Mouse (Mus musculus): ENCODE data around the gene Ubqln4. TPM values are rescaled to one million over a fixed set of nuclear protein-coding genes. Genes with fewer than 3 reads are reported as not detected.
"Not testable (repeated sequence)": the region's sequence is repeated elsewhere in the genome, so short reads cannot be mapped to it uniquely, and the experiment has no call there.

Ubqln4 gene
- polyA plus RNA-seq, 1 experiment from 2014 or later = 47.8 TPM

DNA sequence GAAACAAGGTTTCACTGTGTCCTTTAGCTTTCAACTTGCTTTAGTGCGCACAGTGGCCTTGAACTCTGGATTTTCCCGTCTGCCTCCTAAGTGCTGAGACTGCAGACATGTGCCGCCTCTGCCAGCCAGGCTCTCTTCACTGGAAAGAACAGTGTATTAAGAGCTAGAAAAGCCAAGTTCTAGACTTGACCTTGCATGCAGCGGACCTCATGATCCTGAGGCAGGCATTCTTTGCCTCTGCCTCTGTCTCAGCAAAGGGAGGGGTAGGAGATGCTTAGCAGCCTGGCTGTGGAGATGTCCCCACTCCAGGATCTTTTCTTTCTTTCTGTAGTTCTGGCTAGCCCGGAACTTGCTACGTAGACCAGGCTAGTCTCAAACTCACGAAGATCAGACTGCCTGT is 51.3 kb downstream of the Ubqln4 start:
- 92% methylated on average over 7 of the region's 7 CpGs for WGBS
- H3K36me3 ChIP-seq (ENCODE audit: control insufficient read depth, insufficient read depth, low read length) = no peaks in the 10 kb centered on the region
- no peak overlapping the region for H3K4me3 ChIP-seq (replicated peaks; ENCODE audit: low read depth, low read length)
- H3K9ac ChIP-seq (replicated peaks; ENCODE audit: low read length) = no peak overlapping the region
- peaks cover 3% of the 10 kb centered on the region; the same call in 1 of the 2 replicates for H3K4me1 ChIP-seq (ENCODE audit: control insufficient read depth, insufficient read depth, low read length)
- H3K9me3 ChIP-seq (ENCODE audit: control insufficient read depth, low read length) = no peaks in the 10 kb centered on the region
- ATAC-seq (ENCODE audit: low FRiP score, low TSS enrichment) (no peak), DNase-seq (no peak)
- no peak overlapping the region for H3K4me2 ChIP-seq (ENCODE audit: low read length)
- no peak overlapping the region for H3K27ac ChIP-seq (replicated peaks; ENCODE audit: low read depth, low read length)
- H3K27me3 ChIP-seq (ENCODE audit: control insufficient read depth, insufficient read depth, low read length) = no peaks in the 10 kb centered on the region

DNA sequence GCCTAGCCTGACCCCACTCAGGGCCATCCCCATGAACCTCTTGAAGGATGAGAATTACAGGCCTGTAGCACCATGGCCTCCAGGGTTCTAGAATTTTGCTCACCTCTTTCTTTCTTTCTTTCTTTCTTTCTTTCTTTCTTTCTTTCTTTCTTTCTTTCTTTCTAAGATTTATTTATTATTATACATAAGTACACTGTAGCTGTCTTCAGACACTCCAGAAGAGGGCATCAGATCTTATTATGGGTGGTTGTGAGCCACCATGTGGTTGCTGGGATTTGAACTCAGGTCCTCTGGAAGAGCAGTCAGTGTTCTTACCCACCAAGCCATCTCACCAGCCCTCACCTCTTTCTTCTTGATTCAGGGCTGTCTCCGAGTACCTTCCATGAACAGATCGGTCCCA is 52.1 kb downstream of the Ubqln4 start, which contains the start of gene Arhgef2:
Arhgef2 (plus strand) TSS at position 301 of the 400 bp plus-strand sequence.
- not testable (repeated sequence) for H3K9me3 ChIP-seq (ENCODE audit: control insufficient read depth, low read length); H3K4me3 ChIP-seq (replicated peaks; ENCODE audit: low read depth, low read length); H3K27me3 ChIP-seq (ENCODE audit: control insufficient read depth, insufficient read depth, low read length); H3K4me1 ChIP-seq (ENCODE audit: control insufficient read depth, insufficient read depth, low read length); H3K9ac ChIP-seq (replicated peaks; ENCODE audit: low read length); DNase-seq; H3K36me3 ChIP-seq (ENCODE audit: control insufficient read depth, insufficient read depth, low read length); ATAC-seq (ENCODE audit: low FRiP score, low TSS enrichment); H3K27ac ChIP-seq (replicated peaks; ENCODE audit: low read depth, low read length)
- WGBS = 91% methylated on average over 2 of the region's 2 CpGs
- H3K4me2 ChIP-seq (ENCODE audit: low read length) = peak within 1 kb of the TSS; percentile 51; the same call in 1 of the 2 replicates

DNA sequence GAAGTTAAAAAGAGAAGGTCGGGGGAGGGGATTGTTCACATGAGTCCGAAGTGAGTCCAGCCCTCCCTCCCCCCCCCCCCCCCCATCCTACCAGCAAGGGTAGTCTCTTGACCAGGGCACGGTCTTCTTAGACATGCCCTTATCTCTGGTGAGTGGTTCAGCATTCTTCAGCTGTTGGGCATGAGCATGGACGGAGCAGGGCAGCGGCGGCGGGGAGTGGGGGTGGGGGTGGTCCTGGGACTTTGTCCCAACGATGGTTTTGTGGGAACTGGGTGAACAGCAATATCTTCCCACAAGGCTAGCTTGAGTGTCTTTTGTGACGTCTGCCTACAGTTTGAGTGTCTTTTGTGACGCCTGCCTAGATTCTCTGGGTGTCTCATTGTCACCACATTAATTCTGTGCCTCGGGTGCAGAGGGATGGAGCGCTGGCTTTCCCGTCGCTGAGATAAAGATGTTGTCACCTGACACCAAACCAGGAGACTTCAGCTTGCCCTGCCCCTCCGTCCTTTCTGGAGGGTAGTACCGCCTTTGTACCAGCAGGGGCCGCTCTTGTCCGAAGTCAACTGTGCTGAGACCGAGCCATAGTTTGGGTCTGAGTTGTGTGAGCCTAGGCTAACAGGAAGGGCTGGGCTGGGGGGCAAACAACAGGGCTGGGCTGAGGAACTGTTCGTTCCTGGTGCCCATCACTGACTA is 53.7 kb downstream of the Ubqln4 start:
- H3K9ac ChIP-seq (replicated peaks; ENCODE audit: low read length) = peak overlapping the region; percentile 39
- H3K4me3 ChIP-seq (replicated peaks; ENCODE audit: low read depth, low read length) = peak overlapping the region; percentile 19
- ATAC-seq (ENCODE audit: low FRiP score, low TSS enrichment) (peak; percentile 91), DNase-seq (peak; percentile 91)
- no peak overlapping the region for H3K27ac ChIP-seq (replicated peaks; ENCODE audit: low read depth, low read length)
- no peaks in the 10 kb centered on the region for H3K36me3 ChIP-seq (ENCODE audit: control insufficient read depth, insufficient read depth, low read length)
- H3K4me1 ChIP-seq (ENCODE audit: control insufficient read depth, insufficient read depth, low read length) = peaks cover 3% of the 10 kb centered on the region; the same call in 1 of the 2 replicates
- H3K27me3 ChIP-seq (ENCODE audit: control insufficient read depth, insufficient read depth, low read length) = no peaks in the 10 kb centered on the region
- under 1% methylated on average over 20 of the region's 20 CpGs for WGBS
- peak overlapping the region; percentile 51 for H3K4me2 ChIP-seq (ENCODE audit: low read length)
- no peaks in the 10 kb centered on the region for H3K9me3 ChIP-seq (ENCODE audit: control insufficient read depth, low read length)

DNA sequence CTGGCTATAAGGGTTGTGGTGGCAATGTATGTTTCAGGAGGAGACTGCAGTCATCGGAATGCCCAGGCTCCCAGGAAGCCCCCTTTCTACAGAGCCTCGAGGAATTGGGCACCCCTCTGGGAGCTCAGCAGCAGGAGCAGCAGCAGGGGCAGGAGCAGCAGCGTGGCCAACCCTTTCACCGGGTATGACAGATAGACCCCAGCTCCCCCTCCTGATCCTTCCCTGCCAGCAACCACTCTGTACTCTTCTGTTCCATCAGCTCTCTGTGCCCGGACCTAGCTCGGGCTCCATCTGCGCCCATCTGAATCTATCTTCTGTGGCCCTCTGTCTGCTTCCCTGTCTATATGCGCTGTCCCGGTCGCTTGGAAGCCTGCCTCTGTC is 54.2 kb downstream of the Ubqln4 start:
- H3K9ac ChIP-seq (replicated peaks; ENCODE audit: low read length) = no peak overlapping the region

DNA sequence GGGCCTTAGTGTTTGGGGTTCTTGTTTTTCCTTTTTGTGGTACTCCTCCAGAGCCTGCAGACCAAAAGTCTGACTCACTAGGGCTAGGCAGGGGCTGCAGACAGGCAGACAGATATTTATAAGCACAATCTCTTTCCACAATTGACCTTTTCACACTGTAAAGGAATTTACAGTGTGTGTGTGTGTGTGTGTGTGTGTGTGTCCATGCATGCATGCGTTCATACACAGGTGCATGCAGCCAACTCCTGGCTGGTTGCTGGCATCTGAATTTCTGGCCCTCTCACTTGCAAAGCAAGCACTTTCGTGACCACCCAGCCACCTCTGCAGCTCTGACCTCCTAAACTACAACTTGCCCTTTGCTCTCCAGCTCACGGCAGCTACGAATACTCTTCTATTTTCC is 55.5 kb downstream of the Ubqln4 start:
- DNase-seq = no peak
- ATAC-seq (ENCODE audit: low FRiP score, low TSS enrichment) = no peak
- 85% methylated on average over 4 of the region's 4 CpGs for WGBS

More for the DNA sequence above, 54.2 kb downstream of the Ubqln4 start:
- peak overlapping the region; percentile 19 for H3K4me3 ChIP-seq (replicated peaks; ENCODE audit: low read depth, low read length)
- no peaks in the 10 kb centered on the region for H3K36me3 ChIP-seq (ENCODE audit: control insufficient read depth, insufficient read depth, low read length)
- no peaks in the 10 kb centered on the region for H3K27me3 ChIP-seq (ENCODE audit: control insufficient read depth, insufficient read depth, low read length)
- no peak overlapping the region for H3K27ac ChIP-seq (replicated peaks; ENCODE audit: low read depth, low read length)
- WGBS = 18% methylated on average over 10 of the region's 10 CpGs
- H3K4me2 ChIP-seq (ENCODE audit: low read length) = peak overlapping the region; percentile 51
- DNase-seq (no peak), ATAC-seq (ENCODE audit: low FRiP score, low TSS enrichment) (peak; percentile 48; the same call in 1 of the 2 replicates)
- H3K4me1 ChIP-seq (ENCODE audit: control insufficient read depth, insufficient read depth, low read length) = peaks cover 3% of the 10 kb centered on the region; the same call in 1 of the 2 replicates
- no peaks in the 10 kb centered on the region for H3K9me3 ChIP-seq (ENCODE audit: control insufficient read depth, low read length)

DNA sequence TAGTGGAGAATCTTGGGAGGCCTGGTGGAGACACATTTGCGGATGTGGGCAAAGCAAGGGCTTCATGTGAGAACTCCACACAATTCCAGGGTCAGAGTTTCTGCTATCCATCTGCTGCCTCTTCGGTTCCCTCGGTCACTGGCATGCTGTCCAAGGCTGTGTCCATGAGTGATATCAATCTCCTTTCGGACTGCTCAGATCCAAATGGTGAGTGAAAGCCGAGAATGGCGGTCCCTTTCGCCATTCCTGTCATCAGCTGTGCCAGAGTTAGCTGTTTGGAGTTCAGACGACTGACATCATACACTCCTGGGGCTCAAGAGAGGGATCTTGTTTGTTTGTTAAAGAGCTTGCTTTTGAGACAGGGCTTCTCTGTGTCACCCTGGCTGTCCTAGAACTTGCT is 60.9 kb downstream of the Ubqln4 start:
- no peak overlapping the region for H3K27ac ChIP-seq (replicated peaks; ENCODE audit: low read depth, low read length)
- 84% methylated on average over 8 of the region's 8 CpGs for WGBS
- no peak for DNase-seq

More for the DNA sequence above, 55.5 kb downstream of the Ubqln4 start:
- Histone ChIP-seq H3K27ac (replicated peaks; ENCODE audit: low read depth, low read length) (no peak overlapping the region), H3K4me1 (ENCODE audit: control insufficient read depth, insufficient read depth, low read length) (peaks cover 3% of the 10 kb centered on the region; the same call in 1 of the 2 replicates), H3K9ac (replicated peaks; ENCODE audit: low read length) (no peak overlapping the region), H3K9me3 (ENCODE audit: control insufficient read depth, low read length) (no peaks in the 10 kb centered on the region), H3K4me3 (replicated peaks; ENCODE audit: low read depth, low read length) (no peak overlapping the region), H3K27me3 (ENCODE audit: control insufficient read depth, insufficient read depth, low read length) (no peaks in the 10 kb centered on the region), H3K36me3 (ENCODE audit: control insufficient read depth, insufficient read depth, low read length) (no peaks in the 10 kb centered on the region), H3K4me2 (ENCODE audit: low read length) (no peak overlapping the region)

DNA sequence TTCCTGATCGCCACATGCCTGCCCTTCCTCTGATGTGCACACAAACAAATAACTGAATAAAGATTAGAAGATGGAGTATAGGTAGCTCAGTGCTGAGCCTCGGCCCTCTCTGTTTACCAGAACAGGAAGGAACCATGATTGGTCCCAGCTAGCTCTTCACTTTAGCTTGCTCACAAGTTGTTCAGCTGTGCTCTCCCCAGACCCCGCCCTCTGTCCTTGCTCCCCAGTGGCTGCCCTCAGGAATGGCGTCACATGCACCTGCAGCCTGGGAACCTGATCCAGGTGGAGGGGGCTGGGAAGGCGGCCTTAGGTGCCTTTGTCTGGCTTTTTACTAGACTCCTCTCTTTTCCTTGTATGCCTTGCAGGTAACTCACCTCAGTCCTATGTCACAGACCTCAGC is 61.6 kb downstream of the Ubqln4 start:
- Histone ChIP-seq H3K27ac (replicated peaks; ENCODE audit: low read depth, low read length) (no peak overlapping the region), H3K4me2 (ENCODE audit: low read length) (no peak overlapping the region), H3K9me3 (ENCODE audit: control insufficient read depth, low read length) (no peaks in the 10 kb centered on the region), H3K4me1 (ENCODE audit: control insufficient read depth, insufficient read depth, low read length) (peaks cover 10% of the 10 kb centered on the region; the same call in 1 of the 2 replicates), H3K27me3 (ENCODE audit: control insufficient read depth, insufficient read depth, low read length) (no peaks in the 10 kb centered on the region), H3K36me3 (ENCODE audit: control insufficient read depth, insufficient read depth, low read length) (no peaks in the 10 kb centered on the region), H3K9ac (replicated peaks; ENCODE audit: low read length) (no peak overlapping the region), H3K4me3 (replicated peaks; ENCODE audit: low read depth, low read length) (no peak overlapping the region)
- ATAC-seq (ENCODE audit: low FRiP score, low TSS enrichment) = no peak
- DNase-seq = no peak
- 68% methylated on average over 5 of the region's 5 CpGs for WGBS

More for the DNA sequence above, 60.9 kb downstream of the Ubqln4 start:
- Histone ChIP-seq H3K4me2 (ENCODE audit: low read length) (no peak overlapping the region), H3K9me3 (ENCODE audit: control insufficient read depth, low read length) (no peaks in the 10 kb centered on the region), H3K27me3 (ENCODE audit: control insufficient read depth, insufficient read depth, low read length) (no peaks in the 10 kb centered on the region), H3K4me3 (replicated peaks; ENCODE audit: low read depth, low read length) (no peak overlapping the region), H3K4me1 (ENCODE audit: control insufficient read depth, insufficient read depth, low read length) (peaks cover 10% of the 10 kb centered on the region; the same call in 1 of the 2 replicates), H3K36me3 (ENCODE audit: control insufficient read depth, insufficient read depth, low read length) (no peaks in the 10 kb centered on the region), H3K9ac (replicated peaks; ENCODE audit: low read length) (no peak overlapping the region)
- ATAC-seq (ENCODE audit: low FRiP score, low TSS enrichment) = no peak

DNA sequence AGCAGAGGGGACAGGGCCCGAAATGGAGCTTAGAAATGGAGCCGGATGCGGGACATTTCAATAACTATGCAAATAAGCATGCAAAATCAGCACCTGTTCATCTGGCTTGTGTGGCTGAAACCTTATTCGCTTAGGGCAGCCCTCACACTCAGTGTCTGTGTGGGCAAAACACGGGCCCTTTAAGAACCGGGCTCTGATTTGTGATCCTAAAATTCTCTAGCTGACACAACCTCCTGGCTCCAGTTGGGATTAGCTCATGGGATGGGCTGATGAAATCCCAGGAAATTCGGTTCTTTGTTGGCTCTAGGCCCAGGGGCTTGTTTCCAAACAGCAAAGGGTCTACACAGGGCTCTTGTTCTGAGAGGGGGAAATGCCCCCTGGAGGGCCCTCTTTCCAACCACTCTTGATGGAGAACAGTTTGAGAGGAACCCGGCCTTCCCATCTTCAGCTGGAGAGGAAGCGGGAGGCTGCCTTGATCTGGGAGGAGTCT is 62.4 kb downstream of the Ubqln4 start:
- Histone ChIP-seq H3K36me3 (ENCODE audit: control insufficient read depth, insufficient read depth, low read length) (no peaks in the 10 kb centered on the region), H3K9me3 (ENCODE audit: control insufficient read depth, low read length) (no peaks in the 10 kb centered on the region), H3K9ac (replicated peaks; ENCODE audit: low read length) (0 out of 2 replicates have a peak overlapping the region, but pooled peaks have one; percentile 16), H3K4me1 (ENCODE audit: control insufficient read depth, insufficient read depth, low read length) (peaks cover 10% of the 10 kb centered on the region; the same call in 1 of the 2 replicates), H3K4me2 (ENCODE audit: low read length) (peak overlapping the region; percentile 12; the same call in 1 of the 2 replicates), H3K27ac (replicated peaks; ENCODE audit: low read depth, low read length) (peak overlapping the region; percentile 37; the same call in 1 of the 2 replicates), H3K4me3 (replicated peaks; ENCODE audit: low read depth, low read length) (no peak overlapping the region), H3K27me3 (ENCODE audit: control insufficient read depth, insufficient read depth, low read length) (no peaks in the 10 kb centered on the region)
- ATAC-seq (ENCODE audit: low FRiP score, low TSS enrichment) (no peak), DNase-seq (peak; percentile 57)
- WGBS = 32% methylated on average over 9 of the region's 9 CpGs
